Mouse (Mus musculus) limb, embryonic 10.5 days (tissue): ENCODE data around the gene Mier3. TPM values are rescaled to one million over a fixed set of nuclear protein-coding genes. Genes with fewer than 3 reads are reported as not detected.
"Not testable (repeated sequence)": the region's sequence is repeated elsewhere in the genome, so short reads cannot be mapped to it uniquely, and the experiment has no call there.

Source experiments
- DNase-seq: peaks from one replicate; pipeline ENCODE4 v3.0.0-alpha.2; 2017; ENCODE audit warnings: low spot score
- H3K27ac ChIP-seq: fragments of 300-500 bp; sonication (generic); 2 replicates; pipeline ENCODE4 v1.5.1; 2016; ENCODE audit warnings: mild to moderate bottlenecking
- H3K27me3 ChIP-seq: fragments of 300-500 bp; sonication (generic); 2 replicates; pipeline ENCODE4 v1.6.1; 2016; ENCODE audit warnings: low read depth, mild to moderate bottlenecking; ENCODE audit not compliant: poor library complexity, severe bottlenecking
- H3K36me3 ChIP-seq: fragments of 300-500 bp; sonication (generic); 2 replicates; pipeline ENCODE4 v1.6.1; 2016; ENCODE audit warnings: mild to moderate bottlenecking, moderate library complexity
- H3K4me1 ChIP-seq: fragments of 300-500 bp; sonication (generic); 2 replicates; pipeline ENCODE4 v1.6.1; 2016
- H3K4me3 ChIP-seq: fragments of 300-500 bp; sonication (generic); 2 replicates; pipeline ENCODE4 v1.5.1; 2016; ENCODE audit warnings: mild to moderate bottlenecking, moderate library complexity
- H3K9me3 ChIP-seq: fragments of 300-500 bp; sonication (generic); replicated peaks from 2 replicates; pipeline ENCODE4 v1.6.1; 2016; ENCODE audit warnings: mild to moderate bottlenecking
- WGBS: fragments of 180-500 bp; shearing (Covaris S2); methylation state at CpG from one replicate; pipeline ENCODE4 v1.1.7; 2016; 5-methylcytosine and 5-hydroxymethylcytosine counted together
- polyA plus RNA-seq: library from polyadenylated mRNA; unstranded; fragments of >200 nt; fragmentation: Nextera tagmentation; extraction: Ambion mirVana; gene quantifications from 2 replicates; pipeline ENCODE4 v1.2.1, GENCODE M21; 2016

The Mier3 gene
- polyA plus RNA-seq, 1 experiment from 2014 or later = 21.7 TPM

DNA sequence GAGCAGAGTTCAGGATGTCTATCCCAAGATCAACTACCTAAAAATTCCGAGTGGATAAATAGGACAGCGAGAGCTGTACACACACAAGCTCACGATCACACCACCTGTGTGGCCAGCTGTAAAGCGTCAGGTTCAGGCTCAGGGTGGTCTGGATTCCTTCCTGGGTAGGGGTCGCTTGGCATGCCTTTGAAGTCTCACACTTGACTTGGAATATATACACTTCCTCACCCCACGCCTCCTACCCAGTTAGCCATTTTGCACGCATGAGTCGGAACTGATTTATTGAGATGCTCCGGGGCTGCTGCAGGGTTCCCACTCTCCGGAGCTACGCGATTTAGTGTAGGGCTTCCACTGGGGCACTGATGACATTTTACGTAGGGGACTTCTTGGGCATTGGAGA is 20.7 kb upstream of the Mier3 start:
- DNase-seq = peak; percentile 50
- Histone ChIP-seq H3K36me3 (no peaks in the 10 kb centered on the region), H3K4me3 (no peak overlapping the region), H3K27me3 (no peaks in the 10 kb centered on the region), H3K27ac (no peak overlapping the region), H3K9me3 (no peaks in the 10 kb centered on the region), H3K4me1 (peaks cover 24% of the 10 kb centered on the region)
- 49% methylated on average over 13 of the region's 13 CpGs for whole genome bisulfite sequencing

DNA sequence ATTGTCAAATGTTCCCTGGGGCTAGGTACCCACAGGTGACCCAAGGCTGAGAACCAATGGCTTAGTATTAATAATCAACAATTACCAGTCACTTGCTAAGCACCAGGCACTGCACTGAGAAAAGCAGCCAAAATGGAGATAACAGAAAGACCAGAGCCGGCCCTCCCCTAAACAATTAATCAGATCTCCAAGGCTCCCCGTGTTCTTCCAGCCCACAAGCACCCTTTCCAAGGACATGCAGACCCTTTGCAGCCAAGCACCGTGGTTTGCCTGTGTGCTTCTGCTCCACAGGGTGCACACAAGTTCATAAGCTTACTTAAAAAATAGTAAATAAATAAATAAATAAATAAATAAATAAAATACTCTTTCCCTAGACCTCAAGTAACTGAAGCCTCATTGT is 20.2 kb upstream of the Mier3 start:
- WGBS = 83% methylated on average over 3 of the region's 3 CpGs
- Histone ChIP-seq H3K36me3 (no peaks in the 10 kb centered on the region), H3K4me1 (peaks cover 24% of the 10 kb centered on the region), H3K9me3 (no peaks in the 10 kb centered on the region), H3K4me3 (no peak overlapping the region), H3K27me3 (no peaks in the 10 kb centered on the region), H3K27ac (no peak overlapping the region)
- no peak for DNase-seq

DNA sequence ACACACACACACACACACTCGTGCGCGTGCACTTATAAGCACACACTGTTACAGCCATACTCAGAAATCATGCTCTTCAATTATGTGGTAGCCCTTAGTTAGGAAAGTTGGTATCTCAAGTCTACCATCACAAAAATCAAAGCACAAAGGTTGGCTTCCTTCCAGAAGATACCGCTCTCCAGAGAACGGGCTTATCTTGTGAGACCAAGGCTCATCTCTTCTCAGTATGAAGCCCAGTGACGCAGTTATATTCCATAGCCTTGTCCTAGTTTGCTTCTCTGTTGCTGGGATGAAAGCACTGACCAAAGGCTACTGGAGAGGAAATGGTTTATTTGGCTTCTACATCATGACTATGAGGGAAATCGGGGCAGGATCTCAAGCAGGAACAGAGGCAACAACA is 12.8 kb upstream of the Mier3 start:
- H3K4me1 ChIP-seq = no peaks in the 10 kb centered on the region
- H3K4me3 ChIP-seq = no peak overlapping the region
- H3K36me3 ChIP-seq = no peaks in the 10 kb centered on the region
- no peak for DNase-seq
- no peaks in the 10 kb centered on the region for H3K27me3 ChIP-seq
- H3K9me3 ChIP-seq = no peaks in the 10 kb centered on the region
- H3K27ac ChIP-seq = no peak overlapping the region
- WGBS = 96% methylated on average over 7 of the region's 7 CpGs

DNA sequence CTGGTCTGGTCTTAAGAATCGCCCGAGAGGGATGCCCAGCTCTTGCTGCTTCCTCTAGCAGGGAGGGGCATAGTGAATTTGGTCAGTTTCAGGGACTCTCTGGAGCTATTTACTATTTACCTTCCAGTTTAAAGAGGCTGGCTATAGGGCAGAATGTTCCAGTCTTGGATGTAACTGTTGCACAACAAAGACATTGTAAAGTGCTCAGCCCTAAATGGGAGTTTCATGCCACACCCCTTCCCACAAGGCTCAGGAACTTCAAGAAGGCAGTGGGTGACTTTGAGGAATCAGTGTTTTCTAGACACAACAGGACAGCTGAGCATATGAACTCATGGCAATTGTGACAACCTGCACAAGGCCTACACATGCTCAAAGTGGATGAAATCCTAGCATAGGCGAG is 3.9 kb upstream of the Mier3 start:
- Histone ChIP-seq H3K27ac (no peak overlapping the region), H3K27me3 (no peaks in the 10 kb centered on the region), H3K9me3 (peaks cover 2% of the 10 kb centered on the region; the same call in 1 of the 2 replicates), H3K4me1 (no peaks in the 10 kb centered on the region), H3K4me3 (no peak overlapping the region), H3K36me3 (no peaks in the 10 kb centered on the region)
- no peak for DNase-seq
- 88% methylated on average over 3 of the region's 3 CpGs for WGBS

GRCm38 (mm10) chr13:111684056-111684625 is 3.4 kb downstream of the Mier3 start:
- H3K4me3 ChIP-seq = no peak overlapping the region
- WGBS = 46% methylated on average over 5 of the region's 5 CpGs
- 0 out of 2 replicates have a peak, but pooled peaks cover 6% of the 10 kb centered on the region for H3K27me3 ChIP-seq
- 0 out of 2 replicates have a peak, but pooled peaks cover 2% of the 10 kb centered on the region for H3K36me3 ChIP-seq
- H3K27ac ChIP-seq = no peak overlapping the region
- H3K4me1 ChIP-seq = peaks cover 21% of the 10 kb centered on the region
- no peak for DNase-seq
- no peaks in the 10 kb centered on the region for H3K9me3 ChIP-seq

DNA sequence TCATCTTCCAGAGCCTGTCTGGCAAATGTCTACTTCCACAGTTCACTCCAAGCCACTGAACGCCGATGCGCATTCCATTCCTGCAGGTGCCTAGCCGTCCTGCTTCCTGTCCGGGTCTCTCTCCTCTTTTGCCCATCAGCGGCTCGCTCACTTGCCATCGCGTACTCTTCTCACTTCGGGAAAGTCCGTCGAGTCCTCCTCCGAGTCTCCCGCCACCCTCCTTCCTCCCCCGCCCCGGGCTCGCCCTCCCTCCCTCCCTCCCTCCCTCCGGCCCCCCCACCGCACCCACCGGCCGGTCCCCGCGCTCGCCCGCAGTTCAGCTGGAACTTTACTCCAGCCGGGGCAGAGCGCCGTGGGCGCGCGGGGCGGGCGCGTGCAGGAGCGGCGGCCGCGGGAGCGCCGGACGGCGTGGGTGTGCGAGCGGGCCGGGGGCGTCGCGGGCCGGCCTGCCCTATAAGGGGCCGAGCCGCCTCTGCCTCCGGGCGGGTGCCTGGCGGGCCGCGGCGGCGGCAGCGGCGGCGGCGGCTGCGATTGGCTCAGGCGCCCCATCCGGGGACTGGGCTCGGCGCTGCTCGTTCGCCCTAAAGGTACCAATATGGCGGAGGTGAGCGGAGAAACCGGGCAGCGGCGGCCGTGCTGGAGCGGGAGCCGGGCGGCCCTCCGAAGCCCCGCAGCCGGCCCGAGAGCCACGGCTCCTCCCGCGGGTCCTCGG is 5.1 kb downstream of the Mier3 start:
- Histone ChIP-seq H3K4me1 (peaks cover 21% of the 10 kb centered on the region), H3K9me3 (no peaks in the 10 kb centered on the region), H3K4me3 (peak overlapping the region; percentile 100), H3K36me3 (peaks cover 15% of the 10 kb centered on the region), H3K27ac (peak overlapping the region; percentile 99), H3K27me3 (0 out of 2 replicates have a peak, but pooled peaks cover 6% of the 10 kb centered on the region)
- WGBS = under 1% methylated on average over 86 of the region's 86 CpGs
- DNase-seq = peak; percentile 92

DNA sequence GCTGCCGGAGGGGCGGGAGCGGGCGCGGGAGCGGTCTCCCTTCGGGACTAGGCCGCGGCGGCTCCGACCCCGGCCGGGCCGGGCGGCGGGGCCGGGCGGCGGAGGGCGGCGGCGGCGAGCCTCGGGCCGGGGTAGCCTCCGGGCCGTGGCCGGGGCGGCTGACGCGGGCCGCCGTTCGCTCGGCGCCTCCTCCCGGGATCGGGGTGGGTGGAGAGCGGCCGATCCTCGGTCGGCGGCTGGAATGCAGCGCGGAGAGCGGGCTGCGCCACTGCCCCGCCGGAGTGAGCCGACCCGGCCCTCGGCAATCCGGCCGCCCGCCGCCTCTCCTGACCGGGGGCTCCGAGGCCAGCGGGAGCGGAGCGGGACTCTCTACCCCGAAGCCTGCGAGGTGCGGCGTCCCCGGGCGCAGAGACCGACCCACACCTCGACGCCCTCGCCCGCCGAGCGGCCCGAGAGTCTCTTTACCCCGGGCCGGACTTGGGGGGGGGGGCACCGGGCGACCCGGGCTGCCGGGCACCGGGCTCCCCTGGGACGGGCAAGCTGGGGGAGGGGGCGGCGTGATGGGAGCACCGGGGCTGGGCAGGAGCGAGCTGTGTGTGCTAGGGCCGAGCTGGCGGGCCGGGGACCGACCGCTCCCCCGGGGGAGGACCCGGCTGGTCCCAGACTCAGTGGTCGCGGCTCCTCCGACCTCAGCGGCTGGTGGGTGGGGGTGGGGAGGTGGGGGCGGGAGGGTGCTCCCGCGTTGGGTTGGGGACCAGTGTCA is 5.9 kb downstream of the Mier3 start:
- no peaks in the 10 kb centered on the region for H3K9me3 ChIP-seq
- H3K27me3 ChIP-seq = 0 out of 2 replicates have a peak, but pooled peaks cover 6% of the 10 kb centered on the region
- peaks cover 23% of the 10 kb centered on the region for H3K36me3 ChIP-seq
- peak; percentile 80 for DNase-seq
- peaks cover 21% of the 10 kb centered on the region for H3K4me1 ChIP-seq
- peak overlapping the region; percentile 99 for H3K27ac ChIP-seq
- H3K4me3 ChIP-seq = peak overlapping the region; percentile 100
- under 1% methylated on average over 95 of the region's 101 CpGs for WGBS

DNA sequence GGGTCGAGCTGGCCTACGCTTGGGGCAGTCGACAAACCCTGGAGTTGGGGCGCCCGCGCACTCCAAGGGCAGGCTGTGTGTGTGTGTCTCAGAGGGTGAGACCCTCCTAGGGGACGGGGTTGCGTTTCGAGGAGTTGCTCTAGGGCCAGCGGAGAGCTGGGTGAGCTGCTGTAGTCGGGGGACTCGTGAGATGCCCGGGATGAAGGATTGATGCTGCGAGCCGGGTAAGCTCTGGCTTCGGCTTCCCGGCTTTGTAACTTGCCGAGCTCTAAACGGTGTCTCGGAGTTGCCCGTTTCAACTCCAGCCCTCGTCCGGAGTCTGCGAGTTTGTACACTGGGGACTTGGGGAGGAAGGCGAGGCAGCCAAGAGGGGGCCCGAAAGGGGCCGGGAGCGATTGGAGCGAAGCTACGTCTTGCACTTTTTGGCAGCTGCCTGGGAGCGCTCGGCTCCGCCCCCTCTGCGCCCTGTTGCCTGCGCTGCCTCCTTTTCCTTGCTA is 6.6 kb downstream of the Mier3 start:
- peak overlapping the region; percentile 100 for H3K4me3 ChIP-seq
- no peaks in the 10 kb centered on the region for H3K9me3 ChIP-seq
- 0 out of 2 replicates have a peak, but pooled peaks cover 6% of the 10 kb centered on the region for H3K27me3 ChIP-seq
- H3K27ac ChIP-seq = peak overlapping the region; percentile 99
- no peak for DNase-seq
- under 1% methylated on average over 35 of the region's 35 CpGs for WGBS
- H3K36me3 ChIP-seq = peaks cover 30% of the 10 kb centered on the region
- H3K4me1 ChIP-seq = peaks cover 21% of the 10 kb centered on the region

DNA sequence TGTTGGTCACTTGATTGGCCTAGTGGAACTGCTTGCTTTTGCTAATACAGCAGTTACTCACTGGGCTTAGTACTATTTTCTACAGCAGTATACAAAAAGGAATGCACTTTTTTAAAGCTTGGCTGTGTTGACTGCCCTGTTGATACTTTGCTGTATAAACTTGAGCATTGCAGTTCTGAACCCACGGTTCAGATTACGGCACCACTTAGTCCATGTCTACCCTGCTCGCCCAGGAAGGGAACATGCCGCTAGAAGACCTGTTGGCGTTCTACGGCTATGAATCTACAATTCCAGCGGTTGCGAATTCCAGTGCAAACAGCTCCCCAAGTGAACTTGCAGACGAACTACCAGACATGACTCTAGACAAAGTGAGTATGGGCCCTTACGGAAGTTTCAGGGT is 22.6 kb downstream of the Mier3 start:
- DNase-seq = no peak
- no peak overlapping the region for H3K27ac ChIP-seq
- 98% methylated on average over 10 of the region's 10 CpGs for WGBS

GRCm38 (mm10) chr13:111703952-111704351 is 23.2 kb downstream of the Mier3 start:
- H3K36me3 ChIP-seq = peaks cover 83% of the 10 kb centered on the region
- not testable (repeated sequence) for H3K27ac ChIP-seq, DNase-seq, H3K4me1 ChIP-seq, H3K27me3 ChIP-seq, H3K9me3 ChIP-seq, H3K4me3 ChIP-seq
- 89% methylated on average over 4 of the region's 4 CpGs for WGBS

More for the DNA sequence above, 22.6 kb downstream of the Mier3 start:
- Histone ChIP-seq H3K27me3 (no peaks in the 10 kb centered on the region), H3K9me3 (no peaks in the 10 kb centered on the region), H3K4me3 (no peak overlapping the region), H3K36me3 (peaks cover 77% of the 10 kb centered on the region), H3K4me1 (no peaks in the 10 kb centered on the region)

DNA sequence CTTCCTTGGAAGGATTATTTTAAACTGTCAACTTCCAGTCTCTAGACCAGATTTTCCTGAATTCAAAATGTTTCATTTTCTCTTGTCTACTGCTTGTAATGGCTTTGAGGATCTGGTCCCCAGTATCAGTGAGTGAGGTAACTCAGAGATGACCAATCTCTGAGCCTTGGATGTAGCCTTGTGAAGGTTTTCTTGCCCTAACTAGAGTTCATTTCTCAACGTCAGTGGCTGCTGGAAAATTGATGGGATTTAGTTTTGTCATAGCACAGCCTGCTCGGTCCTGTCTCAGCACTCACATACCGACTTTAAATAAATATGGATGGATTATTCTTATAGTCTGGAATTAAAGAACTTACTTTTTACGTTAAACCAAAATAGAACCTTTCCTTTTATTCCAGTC is 29.8 kb downstream of the Mier3 start:
- Histone ChIP-seq H3K4me3 (no peak overlapping the region), H3K27ac (no peak overlapping the region), H3K36me3 (peaks cover 100% of the 10 kb centered on the region), H3K9me3 (no peaks in the 10 kb centered on the region), H3K4me1 (no peaks in the 10 kb centered on the region), H3K27me3 (no peaks in the 10 kb centered on the region)
- DNase-seq = peak; percentile 1
- 92% methylated on average over 4 of the region's 4 CpGs for WGBS

GRCm38 (mm10) chr13:111719726-111720125 is 38.9 kb downstream of the Mier3 start:
- Histone ChIP-seq H3K36me3 (peaks cover 54% of the 10 kb centered on the region), H3K27me3 (no peaks in the 10 kb centered on the region), H3K4me1 (peaks cover 5% of the 10 kb centered on the region), H3K27ac (no peak overlapping the region), H3K4me3 (no peak overlapping the region), H3K9me3 (no peaks in the 10 kb centered on the region)
- no peak for DNase-seq
- WGBS = 74% methylated on average over 9 of the region's 9 CpGs

DNA sequence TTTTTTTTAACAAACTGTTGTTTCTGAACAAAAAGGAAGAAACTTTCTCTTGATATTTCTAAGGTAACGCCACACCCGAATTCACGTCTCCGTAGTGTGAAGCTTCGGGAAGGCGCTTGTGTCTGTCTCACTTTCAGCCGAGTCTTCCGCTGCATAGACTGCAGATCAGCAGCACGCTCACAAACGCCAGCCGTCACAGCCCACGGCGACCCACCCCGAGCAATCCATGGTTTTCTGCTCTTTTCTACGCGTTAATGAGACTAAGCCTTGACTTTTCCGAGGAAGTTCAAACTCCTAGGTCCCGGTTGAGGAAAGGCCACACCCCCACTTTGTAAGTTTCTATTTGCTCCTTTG is 44.0 kb downstream of the Mier3 start:
- H3K27me3 ChIP-seq = no peaks in the 10 kb centered on the region
- no peaks in the 10 kb centered on the region; the same call in 1 of the 2 replicates for H3K9me3 ChIP-seq
- no peak for DNase-seq
- peak overlapping the region; percentile 72 for H3K4me3 ChIP-seq
- H3K4me1 ChIP-seq = peaks cover 10% of the 10 kb centered on the region
- H3K27ac ChIP-seq = peak overlapping the region; percentile 83
- H3K36me3 ChIP-seq = peaks cover 8% of the 10 kb centered on the region
- WGBS = under 1% methylated on average over 18 of the region's 18 CpGs
